Mouse (Mus musculus) liver, embryonic 13.5 days (tissue): ENCODE results near the gene Trafd1. TPM values are rescaled to one million over a fixed set of nuclear protein-coding genes. Genes with fewer than 3 reads are reported as not detected.

Experiments
- ATAC-seq: fragments of 200-750 bp; cut with Nextera tagmentation; 2 replicates; pipeline ENCODE4 v1.8.0; 2017; ENCODE audit warnings: low read depth, mild to moderate bottlenecking, moderate number of reproducible peaks, moderate library complexity
- DNase-seq: peaks from one replicate; pipeline ENCODE4 v3.0.0; 2022
- H3K27ac ChIP-seq: fragments of 300-500 bp; sonication (generic); 2 replicates; pipeline ENCODE4 v1.5.1; 2015; ENCODE audit warnings: moderate library complexity, mild to moderate bottlenecking, inconsistent platforms
- H3K27me3 ChIP-seq: fragments of 300-500 bp; sonication (generic); 2 replicates; pipeline ENCODE4 v1.6.1; 2015; ENCODE audit warnings: mild to moderate bottlenecking, inconsistent platforms
- H3K36me3 ChIP-seq: fragments of 300-500 bp; sonication (generic); 2 replicates; pipeline ENCODE4 v1.6.1; 2015; ENCODE audit warnings: mild to moderate bottlenecking, inconsistent platforms
- H3K4me1 ChIP-seq: fragments of 300-500 bp; sonication (generic); replicated peaks from 2 replicates; pipeline ENCODE4 v1.6.1; 2015; ENCODE audit warnings: inconsistent platforms
- H3K4me2 ChIP-seq: fragments of 300-500 bp; sonication (generic); 2 replicates; pipeline ENCODE4 v1.6.1; 2015; ENCODE audit warnings: inconsistent platforms, mild to moderate bottlenecking, moderate library complexity
- H3K4me3 ChIP-seq: fragments of 300-500 bp; sonication (generic); replicated peaks from 2 replicates; pipeline ENCODE4 v1.5.1; 2015; ENCODE audit warnings: mild to moderate bottlenecking, inconsistent platforms
- H3K9ac ChIP-seq: fragments of 300-500 bp; sonication (generic); 2 replicates; pipeline ENCODE4 v1.6.1; 2015; ENCODE audit warnings: mild to moderate bottlenecking, inconsistent platforms
- H3K9me3 ChIP-seq: fragments of 300-500 bp; sonication (generic); replicated peaks from 2 replicates; pipeline ENCODE4 v1.6.1; 2016; ENCODE audit warnings: inconsistent platforms
- WGBS: fragments of 180-500 bp; shearing (Covaris S2); methylation state at CpG from one replicate; pipeline ENCODE4 v1.1.7; 2015; ENCODE audit not compliant: insufficient replicate concordance; 5-methylcytosine and 5-hydroxymethylcytosine counted together
- polyA plus RNA-seq: library from polyadenylated mRNA; unstranded; fragments of >200 nt; fragmentation: Nextera tagmentation; extraction: Ambion mirVana; gene quantifications from 2 replicates; pipeline ENCODE4 v1.2.1, GENCODE M21; 2015

Trafd1 gene
- polyA plus RNA-seq, 1 experiment from 2014 or later, result 19.7 TPM

- WGBS, result 79% methylated on average over 11 of the region's 11 CpGs
- 0 out of 2 replicates have a peak, but pooled peaks have one; percentile 11 for ATAC-seq
Observed at GRCm38 (mm10) chr5:121329333-121330058, 55.9 kb downstream of the Trafd1 start.

GRCm38 (mm10) chr5:121326079-121326805 lies 59.2 kb downstream of the Trafd1 start:
- Histone ChIP-seq H3K36me3 (peaks cover 92% of the 10 kb centered on the region), H3K9ac (no peak overlapping the region), H3K4me2 (no peak overlapping the region), H3K9me3 (no peaks in the 10 kb centered on the region), H3K27ac (no peak overlapping the region), H3K4me1 (0 out of 2 replicates have a peak, but pooled peaks cover 4% of the 10 kb centered on the region), H3K4me3 (no peak overlapping the region), H3K27me3 (no peaks in the 10 kb centered on the region)
- ATAC-seq, result no peak
- DNase-seq, result no peak
- WGBS, result 93% methylated on average over 14 of the region's 14 CpGs

More at GRCm38 (mm10) chr5:121329333-121330058, 55.9 kb downstream of the Trafd1 start:
- H3K36me3 ChIP-seq, result peaks cover 92% of the 10 kb centered on the region
- no peaks in the 10 kb centered on the region for H3K9me3 ChIP-seq
- DNase-seq, result no peak
- peak overlapping the region; percentile 37 for H3K4me3 ChIP-seq
- H3K4me2 ChIP-seq, result peak overlapping the region; percentile 41
- H3K9ac ChIP-seq, result peak overlapping the region; percentile 47
- H3K4me1 ChIP-seq, result 0 out of 2 replicates have a peak, but pooled peaks cover 2% of the 10 kb centered on the region
- peak overlapping the region; percentile 60 for H3K27ac ChIP-seq
- no peaks in the 10 kb centered on the region for H3K27me3 ChIP-seq

Other genes starting within 250 kb of the Trafd1 start
- 12.5 TPM in 2 replicates for gene Ptpn11, start 194.2 kb downstream of the Trafd1 start, polyA plus RNA-seq
- 556 and 610 TPM in 2 replicates for gene Rpl6, start 181.2 kb downstream of the Trafd1 start, polyA plus RNA-seq
- 6.9 and 7.6 TPM in 2 replicates for gene Hectd4, start 165.4 kb downstream of the Trafd1 start, polyA plus RNA-seq
- 32.8 and 37.7 TPM in 2 replicates for gene Naa25, start 12.3 kb upstream of the Trafd1 start, polyA plus RNA-seq
- gene Tmem116, start 66.3 kb upstream of the Trafd1 start, polyA plus RNA-seq, result 0.83 and 1.3 TPM in 2 replicates
- gene Erp29, start 66.9 kb upstream of the Trafd1 start, polyA plus RNA-seq, result 99.8 and 102 TPM in 2 replicates
- gene Adam1b, start 117.8 kb upstream of the Trafd1 start, polyA plus RNA-seq, result not detected in 2 replicates
- gene Adam1a, start 159.8 kb upstream of the Trafd1 start, polyA plus RNA-seq, result 0.33 and 0.48 TPM in 2 replicates
- not detected in 2 replicates for gene Gm42878, start 159.8 kb upstream of the Trafd1 start, polyA plus RNA-seq
- gene Mapkapk5, start 160.3 kb upstream of the Trafd1 start, polyA plus RNA-seq, result 27.4 and 29.1 TPM in 2 replicates
- gene Aldh2, start 208.2 kb upstream of the Trafd1 start, polyA plus RNA-seq, result 123 and 138 TPM in 2 replicates
- 1.4 TPM in 2 replicates for gene Acad12, start 233.3 kb upstream of the Trafd1 start, polyA plus RNA-seq